Mouse (Mus musculus) cerebellum, adult 11 months (tissue): ENCODE data around the gene Arhgap24.

Experiments used
- DNase-seq: peaks from one replicate; pipeline ENCODE4 v3.0.0; 2022

Arhgap24 gene

GRCm38 (mm10) chr5:102481215-102482211, at the start of gene Arhgap24:
TSS of gene Arhgap24 (plus strand) at chr5:102481391.
- DNase-seq = no peak

- DNase-seq = no peak
These were observed 47.0 kb upstream of the Arhgap24 start for GRCm38 (mm10) chr5:102434182-102434581.

- DNase-seq = no peak
These were observed 44.6 kb upstream of the Arhgap24 start for GRCm38 (mm10) chr5:102436581-102436980.

GRCm38 (mm10) chr5:102439119-102439877, 41.9 kb upstream of the Arhgap24 start:
- DNase-seq = no peak

GRCm38 (mm10) chr5:102447436-102447835, 33.8 kb upstream of the Arhgap24 start:
- no peak for DNase-seq

GRCm38 (mm10) chr5:102450897-102451296, 30.3 kb upstream of the Arhgap24 start:
- DNase-seq = no peak

- DNase-seq = no peak
These were observed 29.0 kb upstream of the Arhgap24 start for GRCm38 (mm10) chr5:102452079-102452797.

GRCm38 (mm10) chr5:102453324-102453723, 27.9 kb upstream of the Arhgap24 start:
- DNase-seq = no peak

GRCm38 (mm10) chr5:102455247-102455646, 25.9 kb upstream of the Arhgap24 start:
- DNase-seq = no peak

- DNase-seq = no peak
These were observed 20.6 kb upstream of the Arhgap24 start for GRCm38 (mm10) chr5:102460452-102461197.

GRCm38 (mm10) chr5:102462948-102463347, 18.2 kb upstream of the Arhgap24 start:
- no peak for DNase-seq

- DNase-seq = no peak
These were observed 15.8 kb upstream of the Arhgap24 start for GRCm38 (mm10) chr5:102465372-102465771.

GRCm38 (mm10) chr5:102468292-102468691, 12.9 kb upstream of the Arhgap24 start:
- no peak for DNase-seq

GRCm38 (mm10) chr5:102470284-102470683, 10.9 kb upstream of the Arhgap24 start:
- DNase-seq = no peak

GRCm38 (mm10) chr5:102478076-102478475, 3.1 kb upstream of the Arhgap24 start:
- DNase-seq = no peak

- no peak for DNase-seq
These were observed 2.2 kb downstream of the Arhgap24 start for GRCm38 (mm10) chr5:102483285-102483975.

- no peak for DNase-seq
These were observed 10.4 kb downstream of the Arhgap24 start for GRCm38 (mm10) chr5:102491554-102491953.

- no peak for DNase-seq
These were observed 11.0 kb downstream of the Arhgap24 start for GRCm38 (mm10) chr5:102492152-102492551.

- no peak for DNase-seq
These were observed 13.6 kb downstream of the Arhgap24 start for GRCm38 (mm10) chr5:102494827-102495226.

GRCm38 (mm10) chr5:102497205-102497604, 16.0 kb downstream of the Arhgap24 start:
- DNase-seq = no peak

GRCm38 (mm10) chr5:102498747-102499146, 17.6 kb downstream of the Arhgap24 start:
- no peak for DNase-seq

- DNase-seq = no peak
These were observed 21.1 kb downstream of the Arhgap24 start for GRCm38 (mm10) chr5:102502333-102502732.
